Mouse (Mus musculus) MEL (cell line): ENCODE results near the gene Hipk3.

Source experiments
- GABPA ChIP-seq: IDR thresholded peaks from 2 replicates; pipeline ENCODE4 v1.6.1; 2012; ENCODE audit warnings: low read depth, mild to moderate bottlenecking, inconsistent platforms, low read length, improper control_type of control experiment, moderate library complexity
- POLR2A ChIP-seq, 2 experiments: IDR thresholded peaks; 2 replicates each; pipeline ENCODE4 v1.6.1; 2011 to 2012; ENCODE audit warnings: low read length in 2 of 2, mild to moderate bottlenecking in 2 of 2, control low read depth in 1 of 2, improper control_type of control experiment in 1 of 2, low read depth in 1 of 2, moderate library complexity in 1 of 2; ENCODE audit not compliant: control insufficient read depth in 1 of 2, insufficient read depth in 1 of 2, poor library complexity in 1 of 2

DNA sequence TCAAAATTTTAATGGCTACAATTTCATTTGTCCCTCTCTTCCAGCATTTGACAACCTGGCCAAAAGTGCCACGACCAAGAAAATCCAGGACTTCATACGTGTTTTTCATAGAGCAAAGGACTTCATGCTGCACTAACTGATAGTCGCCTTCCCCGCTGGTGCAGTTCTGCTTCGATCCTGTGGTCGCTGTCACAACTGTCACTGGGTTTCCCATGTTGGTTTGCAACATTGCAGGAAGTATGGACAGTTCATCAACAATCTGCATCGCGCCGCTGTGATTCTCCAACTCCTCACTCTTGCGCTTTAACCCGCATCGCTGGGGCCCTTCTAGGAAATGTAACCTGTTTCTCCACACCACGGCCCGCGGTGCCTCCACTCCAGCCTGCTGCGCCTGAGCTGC lies 23.1 kb downstream of the Hipk3 start:
- no peak for TF ChIP-seq POLR2A (IDR thresholded peaks at IDR 0.05; ENCODE audit: control insufficient read depth in 1 of 2, insufficient read depth in 1 of 2, low read depth in 1 of 2, low read length in 2 of 2, poor library complexity in 1 of 2)
- TF ChIP-seq GABPA: no peak
